8 mouse cellular contexts compared by ENCODE assay signal in the genomic region with DNA sequence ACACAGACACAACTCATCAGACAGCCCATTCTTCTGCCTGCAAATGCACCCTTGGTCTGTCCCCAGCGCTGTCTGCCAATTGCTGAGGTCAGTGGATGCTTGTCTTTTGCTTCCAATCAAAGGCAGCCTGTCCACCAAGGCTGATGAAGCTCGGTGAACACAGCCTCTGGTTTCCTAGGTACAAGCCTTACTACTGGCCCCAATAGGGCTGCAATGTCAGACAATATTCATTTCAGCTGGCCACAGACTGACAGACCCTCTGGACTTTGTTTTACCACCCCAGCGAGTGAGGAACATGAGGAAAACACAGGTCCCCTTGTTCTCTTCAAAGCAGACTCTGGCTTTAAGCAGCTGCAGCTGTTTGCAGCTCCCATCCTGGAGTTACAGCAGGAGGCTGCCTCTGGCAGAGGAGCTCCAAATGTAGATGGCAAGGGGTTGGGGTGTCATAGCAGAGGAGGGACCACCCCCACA. TPM values are rescaled to one million over a fixed set of nuclear protein-coding genes. Genes with fewer than 3 reads are reported as not detected.
DNase-seq lines count a peak whose midpoint lies in the region; ATAC-seq lines count a peak whose summit lies in the region.

No protein-coding gene starts in this region.

- H3K9ac ChIP-seq in forebrain, embryonic 13.5 days, result peak overlapping the region; percentile 86
- peak overlapping the region; percentile 72; the same call in 1 of the 2 replicates for H3K9ac ChIP-seq in hindbrain, embryonic 11.5 days (ENCODE audit: low read depth, low read length)
- peak overlapping the region; percentile 30 for H3K9ac ChIP-seq in limb, embryonic 11.5 days (ENCODE audit: low read length)
- H3K9ac ChIP-seq in neural tube, embryonic 12.5 days, result no peak overlapping the region; the same call in 1 of the 2 replicates

- peak overlapping the region; percentile 61 for H3K4me2 ChIP-seq in forebrain, embryonic 13.5 days
- peak overlapping the region; percentile 62; the same call in 1 of the 2 replicates for H3K4me2 ChIP-seq in hindbrain, embryonic 11.5 days (replicated peaks; ENCODE audit: low read depth, low read length)
- peak overlapping the region; percentile 60; the same call in 1 of the 2 replicates for H3K4me2 ChIP-seq in limb, embryonic 11.5 days (ENCODE audit: low read depth, severe bottlenecking)
- peak overlapping the region; percentile 67 for H3K4me2 ChIP-seq in neural tube, embryonic 12.5 days (replicated peaks)

- peak; percentile 46 for DNase-seq in retina, postnatal 1 day
- DNase-seq in retina, embryonic 14.5 days (ENCODE audit: low spot score), result no peak
- peak; percentile 29 for DNase-seq in hindbrain, embryonic 11.5 days (ENCODE audit: low spot score)
- DNase-seq in limb, embryonic 11.5 days (ENCODE audit: low spot score), result peak; percentile 34
- DNase-seq in thymus, postnatal 4 days, result no peak
- DNase-seq in testis, postnatal 10 days (ENCODE audit: low spot score), result no peak

- 60% methylated on average over 3 of the region's 3 CpGs for WGBS in forebrain, embryonic 13.5 days
- WGBS in hindbrain, embryonic 11.5 days, result 63% methylated on average over 3 of the region's 3 CpGs
- 59% methylated on average over 3 of the region's 3 CpGs for WGBS in limb, embryonic 11.5 days
- WGBS in neural tube, embryonic 12.5 days, result 51% methylated on average over 3 of the region's 3 CpGs

- H3K4me1 ChIP-seq in forebrain, embryonic 13.5 days, result peaks cover 43% of the 10 kb centered on the region
- H3K4me1 ChIP-seq in hindbrain, embryonic 11.5 days (replicated peaks; ENCODE audit: control insufficient read depth, insufficient read depth, low read length), result peaks cover 8% of the 10 kb centered on the region; the same call in 1 of the 2 replicates
- H3K4me1 ChIP-seq in limb, embryonic 11.5 days (ENCODE audit: control insufficient read depth, insufficient read depth, low read length), result peaks cover 22% of the 10 kb centered on the region
- peaks cover 34% of the 10 kb centered on the region for H3K4me1 ChIP-seq in neural tube, embryonic 12.5 days

- no peak for ATAC-seq in forebrain, embryonic 13.5 days
- no peak for ATAC-seq in hindbrain, embryonic 11.5 days (ENCODE audit: low FRiP score)
- no peak for ATAC-seq in limb, embryonic 11.5 days (ENCODE audit: insufficient number of reproducible peaks, low FRiP score, low TSS enrichment, low read depth)
- ATAC-seq in neural tube, embryonic 12.5 days (ENCODE audit: low FRiP score, low read depth), result no peak

- H3K4me3 ChIP-seq in forebrain, embryonic 13.5 days, result no peak overlapping the region
- no peak overlapping the region for H3K4me3 ChIP-seq in hindbrain, embryonic 11.5 days (ENCODE audit: low read depth, low read length)
- no peak overlapping the region for H3K4me3 ChIP-seq in limb, embryonic 11.5 days (ENCODE audit: low read depth, low read length)
- H3K4me3 ChIP-seq in neural tube, embryonic 12.5 days, result no peak overlapping the region; the same call in 1 of the 2 replicates

- H3K9me3 ChIP-seq in forebrain, embryonic 13.5 days (replicated peaks), result no peaks in the 10 kb centered on the region
- H3K9me3 ChIP-seq in hindbrain, embryonic 11.5 days (ENCODE audit: control insufficient read depth, low read length), result no peaks in the 10 kb centered on the region
- H3K9me3 ChIP-seq in limb, embryonic 11.5 days (ENCODE audit: control insufficient read depth, low read length), result no peaks in the 10 kb centered on the region
- H3K9me3 ChIP-seq in neural tube, embryonic 12.5 days, result no peaks in the 10 kb centered on the region

- no peaks in the 10 kb centered on the region for H3K27me3 ChIP-seq in forebrain, embryonic 13.5 days
- no peaks in the 10 kb centered on the region for H3K27me3 ChIP-seq in hindbrain, embryonic 11.5 days (ENCODE audit: control insufficient read depth, insufficient read depth, low read length)
- no peaks in the 10 kb centered on the region for H3K27me3 ChIP-seq in limb, embryonic 11.5 days (ENCODE audit: control insufficient read depth, insufficient read depth, low read length)
- no peaks in the 10 kb centered on the region for H3K27me3 ChIP-seq in neural tube, embryonic 12.5 days (replicated peaks)

- H3K27ac ChIP-seq in forebrain, embryonic 13.5 days, result peak overlapping the region; percentile 89
- peak overlapping the region; percentile 81 for H3K27ac ChIP-seq in hindbrain, embryonic 11.5 days (ENCODE audit: low read depth, low read length)
- peak overlapping the region; percentile 75 for H3K27ac ChIP-seq in limb, embryonic 11.5 days (replicated peaks; ENCODE audit: low read depth, low read length)
- peak overlapping the region; percentile 88 for H3K27ac ChIP-seq in neural tube, embryonic 12.5 days

- no peaks in the 10 kb centered on the region for H3K36me3 ChIP-seq in forebrain, embryonic 13.5 days (ENCODE audit: poor library complexity, severe bottlenecking)
- H3K36me3 ChIP-seq in hindbrain, embryonic 11.5 days (ENCODE audit: control insufficient read depth, insufficient read depth, low read length), result no peaks in the 10 kb centered on the region
- H3K36me3 ChIP-seq in limb, embryonic 11.5 days (ENCODE audit: control insufficient read depth, insufficient read depth, low read length), result no peaks in the 10 kb centered on the region
- no peaks in the 10 kb centered on the region for H3K36me3 ChIP-seq in neural tube, embryonic 12.5 days

RNA-seq across cellular contexts. Expression of gene Pacs2, which starts 1.3 kb away (rescaled TPM):
- polyA plus RNA-seq in forebrain, embryonic 13.5 days (2015; fragmentation: Nextera tagmentation; extraction: Ambion mirVana), result 17.4 and 20.9 TPM in 2 replicates
- polyA plus RNA-seq in hindbrain, embryonic 11.5 days (2014; fragmentation: Nextera tagmentation; extraction: Ambion mirVana), result 17.2 and 21.2 TPM in 2 replicates
- 11.7 and 13.5 TPM in 2 replicates for polyA plus RNA-seq in limb, embryonic 11.5 days (2014; fragmentation: Nextera tagmentation; extraction: Ambion mirVana)
- 30.5 and 30.8 TPM in 2 replicates for polyA plus RNA-seq in neural tube, embryonic 12.5 days (2016; fragmentation: Nextera tagmentation; extraction: Ambion mirVana)

RNA-seq across cellular contexts. Expression of gene Brf1, which starts 12.6 kb away (rescaled TPM):
- polyA plus RNA-seq in forebrain, embryonic 13.5 days (2015; fragmentation: Nextera tagmentation; extraction: Ambion mirVana), result 62.5 and 68.8 TPM in 2 replicates
- 53.6 and 57.8 TPM in 2 replicates for polyA plus RNA-seq in hindbrain, embryonic 11.5 days (2014; fragmentation: Nextera tagmentation; extraction: Ambion mirVana)
- polyA plus RNA-seq in limb, embryonic 11.5 days (2014; fragmentation: Nextera tagmentation; extraction: Ambion mirVana), result 58.8 and 63.0 TPM in 2 replicates
- 68.1 and 70.1 TPM in 2 replicates for polyA plus RNA-seq in neural tube, embryonic 12.5 days (2016; fragmentation: Nextera tagmentation; extraction: Ambion mirVana)

RNA-seq across cellular contexts. Expression of gene Btbd6, which starts 36.8 kb away (rescaled TPM):
- polyA plus RNA-seq in forebrain, embryonic 13.5 days (2015; fragmentation: Nextera tagmentation; extraction: Ambion mirVana), result 30.3 and 32.7 TPM in 2 replicates
- 25.6 and 26.8 TPM in 2 replicates for polyA plus RNA-seq in hindbrain, embryonic 11.5 days (2014; fragmentation: Nextera tagmentation; extraction: Ambion mirVana)
- 26.4 and 27.4 TPM in 2 replicates for polyA plus RNA-seq in limb, embryonic 11.5 days (2014; fragmentation: Nextera tagmentation; extraction: Ambion mirVana)
- polyA plus RNA-seq in neural tube, embryonic 12.5 days (2016; fragmentation: Nextera tagmentation; extraction: Ambion mirVana), result 32.0 and 33.8 TPM in 2 replicates

Comparison
In these comparisons a context has a peak if more than half of its experiments do, and no peak if none do; other contexts are left out.
1. DNase-seq: peak in retina, postnatal 1 day (single experiment), hindbrain, embryonic 11.5 days (single experiment) and limb, embryonic 11.5 days (single experiment); none in retina, embryonic 14.5 days (single experiment), thymus, postnatal 4 days (single experiment) and testis, postnatal 10 days (single experiment).
2. Peak in every context shown above with its lines, with median percentiles within 50 percentile points of each other: H3K27ac ChIP-seq and H3K4me2 ChIP-seq.